9 mouse cellular contexts compared by ENCODE assay signal in genomic region chr1:187607065-187608047, GRCm38 (mm10). TPM values are rescaled to one million over a fixed set of nuclear protein-coding genes. Genes with fewer than 3 reads are reported as not detected.
DNase-seq lines count a peak whose midpoint lies in the region; ATAC-seq lines count a peak whose summit lies in the region.
"Had no signal": no experiment of that assay in that cellular context is flagged by ENCODE, and none has a peak within 500 bp of the region (broad histone marks: within the 10 kb centered on the region; RNA-seq: fewer than 3 reads in every experiment).

No protein-coding gene starts in this region.

- DNase-seq in heart, postnatal 36 days: no peak
- peak; percentile 7 for DNase-seq in forelimb bud, embryonic 11.5 days (ENCODE audit: low read depth, low spot score)
- peak; percentile 48 for DNase-seq in limb, embryonic 11.5 days (ENCODE audit: low spot score)
- DNase-seq in layer of hippocampus, adult 11-12 months (ENCODE audit: low spot score): no peak
- DNase-seq in cerebellum, adult 18-20 months: no peak
- no peak for DNase-seq in frontal cortex, postnatal 36 days (ENCODE audit: low spot score in 2 of 2)

- peaks cover 56% of the 10 kb centered on the region for H3K27me3 ChIP-seq in heart, embryonic 15.5 days
- H3K27me3 ChIP-seq in limb, embryonic 11.5 days (ENCODE audit: control insufficient read depth, insufficient read depth, low read length): peaks cover 56% of the 10 kb centered on the region
- H3K27me3 ChIP-seq in neural tube, embryonic 15.5 days (replicated peaks): peaks cover 83% of the 10 kb centered on the region

- peak overlapping the region; percentile 88 for H3K4me2 ChIP-seq in heart, embryonic 15.5 days
- no peak overlapping the region; the same call in 1 of the 2 replicates for H3K4me2 ChIP-seq in limb, embryonic 11.5 days (ENCODE audit: low read depth, severe bottlenecking)
- peak overlapping the region; percentile 89 for H3K4me2 ChIP-seq in neural tube, embryonic 15.5 days

- no peak overlapping the region for H3K9ac ChIP-seq in heart, embryonic 15.5 days
- no peak overlapping the region for H3K9ac ChIP-seq in limb, embryonic 11.5 days (ENCODE audit: low read length)
- H3K9ac ChIP-seq in neural tube, embryonic 15.5 days (replicated peaks): no peak overlapping the region

- intact Hi-C loops in heart, postnatal 36 days (cut with DNase I): loop anchor here (2.0 to 10.0 kb wide), 3 partner anchors 43 to 367 kb away; no protein-coding TSS in a partner anchor

- no peaks in the 10 kb centered on the region for H3K9me3 ChIP-seq in heart, embryonic 15.5 days (replicated peaks)
- no peaks in the 10 kb centered on the region for H3K9me3 ChIP-seq in limb, embryonic 11.5 days (ENCODE audit: control insufficient read depth, low read length)
- H3K9me3 ChIP-seq in neural tube, embryonic 15.5 days (replicated peaks): no peaks in the 10 kb centered on the region

- H3K4me3 ChIP-seq in heart, embryonic 15.5 days: peak overlapping the region; percentile 66
- no peak overlapping the region for H3K4me3 ChIP-seq in limb, embryonic 11.5 days (ENCODE audit: low read depth, low read length)
- H3K4me3 ChIP-seq in neural tube, embryonic 15.5 days (replicated peaks): peak overlapping the region; percentile 0; the same call in 1 of the 2 replicates
- H3K4me3 ChIP-seq: erythroblast, embryonic 14.5 days had no signal

- 12% methylated on average over 46 of the region's 47 CpGs for WGBS in heart, embryonic 15.5 days
- WGBS in limb, embryonic 11.5 days: 2% methylated on average over 47 of the region's 47 CpGs
- 3% methylated on average over 47 of the region's 47 CpGs for WGBS in neural tube, embryonic 15.5 days

- H3K36me3 ChIP-seq in heart, embryonic 15.5 days: no peaks in the 10 kb centered on the region
- no peaks in the 10 kb centered on the region for H3K36me3 ChIP-seq in limb, embryonic 11.5 days (ENCODE audit: control insufficient read depth, insufficient read depth, low read length)
- H3K36me3 ChIP-seq in neural tube, embryonic 15.5 days: no peaks in the 10 kb centered on the region

- no peak for ATAC-seq in heart, embryonic 15.5 days (replicated peaks; ENCODE audit: insufficient number of reproducible peaks, insufficient read depth, low FRiP score, low read depth)
- ATAC-seq in limb, embryonic 11.5 days (ENCODE audit: insufficient number of reproducible peaks, low FRiP score, low TSS enrichment, low read depth): no peak
- ATAC-seq in neural tube, embryonic 15.5 days (ENCODE audit: low FRiP score): no peak

- H3K27ac ChIP-seq in heart, embryonic 15.5 days: no peak overlapping the region
- no peak overlapping the region for H3K27ac ChIP-seq in limb, embryonic 11.5 days (replicated peaks; ENCODE audit: low read depth, low read length)
- H3K27ac ChIP-seq in neural tube, embryonic 15.5 days (replicated peaks): no peak overlapping the region

- peaks cover 49% of the 10 kb centered on the region for H3K4me1 ChIP-seq in heart, embryonic 15.5 days (replicated peaks)
- peaks cover 30% of the 10 kb centered on the region for H3K4me1 ChIP-seq in limb, embryonic 11.5 days (ENCODE audit: control insufficient read depth, insufficient read depth, low read length)
- H3K4me1 ChIP-seq in neural tube, embryonic 15.5 days: peaks cover 65% of the 10 kb centered on the region

RNA-seq across cellular contexts. Expression of gene Esrrg, which starts 1.2 kb away (rescaled TPM):
- 20.0 and 23.2 TPM in 2 replicates for polyA plus RNA-seq in heart, embryonic 15.5 days (2015; fragmentation: Nextera tagmentation; extraction: Ambion mirVana)
- total RNA-seq in heart, postnatal 36 days (2021): 10 to 100 TPM; 42.5 to 45.7 TPM
- polyA plus RNA-seq in limb, embryonic 11.5 days (2014; fragmentation: Nextera tagmentation; extraction: Ambion mirVana): 1.2 and 1.5 TPM in 2 replicates
- polyA plus RNA-seq in neural tube, embryonic 15.5 days (2015; fragmentation: Nextera tagmentation; extraction: Ambion mirVana): 27.5 and 31.6 TPM in 2 replicates
- polyA plus RNA-seq: erythroblast, embryonic 14.5 days had no signal

Comparison
In these comparisons a context has a peak if more than half of its experiments do, and no peak if none do; other contexts are left out.
1. DNase-seq: peak in forelimb bud, embryonic 11.5 days (single experiment) and limb, embryonic 11.5 days (single experiment); none in heart, postnatal 36 days (0 of 2), layer of hippocampus, adult 11-12 months (single experiment), cerebellum, adult 18-20 months (0 of 2) and frontal cortex, postnatal 36 days (0 of 2).